Mouse (Mus musculus) adrenal gland, adult 2 months (tissue): ENCODE measurements around the gene Rpl10. TPM values are rescaled to one million over a fixed set of nuclear protein-coding genes. Genes with fewer than 3 reads are reported as not detected.

Experiments
- DNase-seq: peaks from one replicate; pipeline ENCODE4 v3.0.0; 2021
- microRNA-seq, 2 experiments: library from miRNA; unstranded; fragments of <30 nt; microRNA quantifications; one replicate each; pipeline ENCODE4 v1.2.0; 2021
- polyA plus RNA-seq: library from polyadenylated mRNA; depleted of rRNA; stranded (reverse); fragments of >200 nt; gene quantifications from 2 replicates; pipeline ENCODE4 v1.2.3, GENCODE M21; 2012; rRNA removed
- total RNA-seq, 2 experiments: library from RNA; stranded (reverse); gene quantifications; 2 replicates each; pipeline ENCODE4 v1.2.3; 2021

Gene Rpl10
- total and polyA plus RNA-seq, 3 experiments = 220 to 707 (median 443) TPM

GRCm38 (mm10) chrX:74281041-74281731 lies 10.6 kb downstream of the Rpl10 start:
- no peak for DNase-seq

- peak; percentile 91 for DNase-seq
Measured at GRCm38 (mm10) chrX:74281732-74282394, 11.3 kb downstream of the Rpl10 start, which contains the start of the genes Taz and Dnase1l1. Gene Taz (plus strand): TSS chrX:74281912. Gene Dnase1l1 (minus strand): TSS chrX:74282337.

- peak; percentile 90 for DNase-seq
Measured at GRCm38 (mm10) chrX:74282395-74283091, 11.9 kb downstream of the Rpl10 start.

GRCm38 (mm10) chrX:74283092-74283437 lies 12.5 kb downstream of the Rpl10 start:
- no peak for DNase-seq

- no peak for DNase-seq
Measured at GRCm38 (mm10) chrX:74293431-74293830, 22.8 kb downstream of the Rpl10 start.

- peak; percentile 95 for DNase-seq
Measured at GRCm38 (mm10) chrX:74296538-74297448, 26.2 kb downstream of the Rpl10 start, which contains the start of gene Atp6ap1. Gene Atp6ap1 (plus strand): TSS chrX:74297097.

- DNase-seq = no peak
Measured at GRCm38 (mm10) chrX:74298348-74298747, 27.7 kb downstream of the Rpl10 start.

GRCm38 (mm10) chrX:74299721-74300120 lies 29.1 kb downstream of the Rpl10 start:
- DNase-seq = no peak

- peak; percentile 79 for DNase-seq
Measured at GRCm38 (mm10) chrX:74304867-74305700, 34.5 kb downstream of the Rpl10 start, which contains the start of gene Gdi1. Gene Gdi1 (plus strand): TSS chrX:74304998.

GRCm38 (mm10) chrX:74312540-74313464 lies 42.2 kb downstream of the Rpl10 start, which contains the start of gene Fam50a:
Gene Fam50a (plus strand): TSS chrX:74313033.
- DNase-seq = peak; percentile 91

Small RNA genes lying within 50 kb of the gene (microRNA-seq; reads per million reads assigned to microRNA genes)
- gene Mir7091 (0 to 0.44 reads per million in 2 experiments), gene Mir7092 (0 to 0.41 reads per million in 2 experiments)

Other genes starting within 250 kb of the Rpl10 start
- 100 to 1,000 TPM; 113 to 130 TPM for gene Irak1, start 246.9 kb upstream of the Rpl10 start, total RNA-seq
- gene Irak1, start 246.9 kb upstream of the Rpl10 start, polyA plus RNA-seq = 586 and 733 TPM in 2 replicates
- gene Opn1mw, start 143.3 kb upstream of the Rpl10 start, total RNA-seq = not detected
- gene Opn1mw, start 143.3 kb upstream of the Rpl10 start, polyA plus RNA-seq = not detected in 2 replicates
- 10 to 100 TPM; 31.3 to 34.8 TPM for gene Mecp2, start 135.4 kb upstream of the Rpl10 start, total RNA-seq
- gene Mecp2, start 135.4 kb upstream of the Rpl10 start, polyA plus RNA-seq = 3.7 and 4.7 TPM in 2 replicates
- not detected for gene Tex28, start 103.0 kb upstream of the Rpl10 start, total RNA-seq
- not detected in 2 replicates for gene Tex28, start 103.0 kb upstream of the Rpl10 start, polyA plus RNA-seq
- gene Tktl1, start 93.6 kb upstream of the Rpl10 start, total RNA-seq = not detected
- not detected in 2 replicates for gene Tktl1, start 93.6 kb upstream of the Rpl10 start, polyA plus RNA-seq
- 100 to 1,000 TPM; 120 to 195 TPM for gene Flna, start 21.0 kb upstream of the Rpl10 start, total RNA-seq
- gene Flna, start 21.0 kb upstream of the Rpl10 start, polyA plus RNA-seq = 134 and 139 TPM in 2 replicates
- gene Emd, start 16.1 kb upstream of the Rpl10 start, total RNA-seq = 100 to 1,000 TPM in 1 of 2 experiments, 10 to 100 TPM in 1; 53.9 to 170 TPM
- 68.7 and 74.1 TPM in 2 replicates for gene Emd, start 16.1 kb upstream of the Rpl10 start, polyA plus RNA-seq
- 10 to 100 TPM; 56.6 to 74.2 TPM for gene Taz, start 11.1 kb downstream of the Rpl10 start, total RNA-seq
- gene Taz, start 11.1 kb downstream of the Rpl10 start, polyA plus RNA-seq = 126 and 136 TPM in 2 replicates
- gene Dnase1l1, start 11.5 kb downstream of the Rpl10 start, total RNA-seq = 10 to 100 TPM; 13.1 to 13.5 TPM
- 7.5 and 9.5 TPM in 2 replicates for gene Dnase1l1, start 11.5 kb downstream of the Rpl10 start, polyA plus RNA-seq
- gene Atp6ap1, start 26.3 kb downstream of the Rpl10 start, total RNA-seq = 100 to 1,000 TPM; 262 to 281 TPM
- gene Atp6ap1, start 26.3 kb downstream of the Rpl10 start, polyA plus RNA-seq = 358 and 481 TPM in 2 replicates
- 100 to 1,000 TPM; 252 TPM for gene Gdi1, start 34.2 kb downstream of the Rpl10 start, total RNA-seq
- gene Gdi1, start 34.2 kb downstream of the Rpl10 start, polyA plus RNA-seq = 160 and 195 TPM in 2 replicates
- gene Fam50a, start 42.2 kb downstream of the Rpl10 start, total RNA-seq = 10 to 100 TPM; 61.5 to 87.6 TPM
- 23.8 and 28.3 TPM in 2 replicates for gene Fam50a, start 42.2 kb downstream of the Rpl10 start, polyA plus RNA-seq
- gene Plxna3, start 58.3 kb downstream of the Rpl10 start, total RNA-seq = 10 to 100 TPM in 1 of 2 experiments, 1 to 10 TPM in 1; 7.2 to 12.0 TPM
- 13.5 and 19.9 TPM in 2 replicates for gene Plxna3, start 58.3 kb downstream of the Rpl10 start, polyA plus RNA-seq
- gene Lage3, start 82.8 kb downstream of the Rpl10 start, total RNA-seq = 10 to 100 TPM; 47.4 to 56.2 TPM
- 31.4 and 44.2 TPM in 2 replicates for gene Lage3, start 82.8 kb downstream of the Rpl10 start, polyA plus RNA-seq
- gene Ubl4a, start 102.4 kb downstream of the Rpl10 start, total RNA-seq = 10 to 100 TPM; 64.3 to 67.5 TPM
- 31.3 and 37.0 TPM in 2 replicates for gene Ubl4a, start 102.4 kb downstream of the Rpl10 start, polyA plus RNA-seq
- gene Slc10a3, start 102.5 kb downstream of the Rpl10 start, total RNA-seq = 10 to 100 TPM; 16.9 to 27.8 TPM
- 23.1 and 27.3 TPM in 2 replicates for gene Slc10a3, start 102.5 kb downstream of the Rpl10 start, polyA plus RNA-seq
- 10 to 100 TPM; 25.1 to 36.6 TPM for gene Fam3a, start 122.5 kb downstream of the Rpl10 start, total RNA-seq
- gene Fam3a, start 122.5 kb downstream of the Rpl10 start, polyA plus RNA-seq = 48.8 and 51.3 TPM in 2 replicates
- 100 to 1,000 TPM in 1 of 2 experiments, 10 to 100 TPM in 1; 61.8 to 103 TPM for gene Ikbkg, start 122.5 kb downstream of the Rpl10 start, total RNA-seq
- gene Ikbkg, start 122.5 kb downstream of the Rpl10 start, polyA plus RNA-seq = 13.7 and 17.3 TPM in 2 replicates
- gene G6pdx, start 158.4 kb downstream of the Rpl10 start, total RNA-seq = 100 to 1,000 TPM; 169 to 217 TPM
- 55.0 and 66.1 TPM in 2 replicates for gene G6pdx, start 158.4 kb downstream of the Rpl10 start, polyA plus RNA-seq
- not detected for gene Gm6880, start 210.6 kb downstream of the Rpl10 start, total RNA-seq
- not detected in 2 replicates for gene Gm6880, start 210.6 kb downstream of the Rpl10 start, polyA plus RNA-seq